9 mouse cellular contexts compared by ENCODE assay signal in the genomic region with DNA sequence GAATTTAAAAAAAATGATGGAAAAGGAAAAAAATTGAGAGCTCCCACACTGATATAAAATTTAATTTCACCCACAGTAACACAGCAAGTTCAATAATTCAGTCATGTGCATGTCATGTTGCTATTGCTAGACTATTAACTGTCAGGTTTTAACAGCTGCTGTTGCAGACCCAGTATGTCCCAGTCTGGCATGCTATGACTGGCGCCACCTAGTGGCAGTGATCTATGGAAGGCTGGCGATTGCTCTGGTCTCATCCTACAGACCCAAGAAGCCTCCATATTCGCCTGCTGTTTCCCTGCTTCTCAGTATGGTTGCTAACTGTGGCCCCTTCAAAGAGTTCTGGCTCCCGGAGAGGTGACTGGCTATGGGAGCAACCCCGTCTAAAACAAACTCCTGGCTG. TPM values are rescaled to one million over a fixed set of nuclear protein-coding genes. Genes with fewer than 3 reads are reported as not detected.
A peak's percentile ranks its signal among the peaks of the same experiment; 100 is the strongest.
DNase-seq lines count a peak whose midpoint lies in the region; ATAC-seq and TF ChIP-seq lines count a peak whose summit lies in the region.
"Had no signal": no experiment of that assay in that cellular context is flagged by ENCODE, and none has a peak within 500 bp of the region (broad histone marks: within the 10 kb centered on the region; RNA-seq: fewer than 3 reads in every experiment).

No protein-coding gene starts in this region.

- no peaks in the 10 kb centered on the region for H3K9me3 ChIP-seq in CH12.LX (replicated peaks; ENCODE audit: low read length)
- H3K9me3 ChIP-seq in forebrain, embryonic 12.5 days, result no peaks in the 10 kb centered on the region
- H3K9me3 ChIP-seq: heart, embryonic 13.5 days had no signal

- no peak overlapping the region for H3K27ac ChIP-seq in CH12.LX (ENCODE audit: insufficient read depth, low read depth)
- H3K27ac ChIP-seq in forebrain, embryonic 12.5 days, result no peak overlapping the region
- H3K27ac ChIP-seq: heart, embryonic 13.5 days had no signal

- no peak overlapping the region for H3K9ac ChIP-seq in CH12.LX (ENCODE audit: insufficient read depth, low read depth)
- H3K9ac ChIP-seq in forebrain, embryonic 12.5 days, result no peak overlapping the region
- H3K9ac ChIP-seq: heart, embryonic 13.5 days had no signal

- no peaks in the 10 kb centered on the region for H3K36me3 ChIP-seq in CH12.LX (replicated peaks in 1 of 2; ENCODE audit: control insufficient read depth in 1 of 2, insufficient read depth in 1 of 2, low read length in 1 of 2)
- no peaks in the 10 kb centered on the region for H3K36me3 ChIP-seq in forebrain, embryonic 12.5 days (replicated peaks)
- H3K36me3 ChIP-seq: heart, embryonic 13.5 days had no signal

- no peak overlapping the region for H3K4me2 ChIP-seq in CH12.LX (ENCODE audit: insufficient read depth, low read depth, poor library complexity, severe bottlenecking)
- H3K4me2 ChIP-seq in forebrain, embryonic 12.5 days, result no peak overlapping the region
- H3K4me2 ChIP-seq: heart, embryonic 13.5 days had no signal

- WGBS in forebrain, embryonic 12.5 days, result 4% methylated on average over 5 of the region's 5 CpGs

- no peaks in the 10 kb centered on the region for H3K79me2 ChIP-seq in CH12.LX (replicated peaks; ENCODE audit: control insufficient read depth, extremely low read depth, insufficient read depth, poor library complexity, severe bottlenecking)

- peaks cover 5 to 31% of the 10 kb centered on the region in 2 experiments for H3K4me1 ChIP-seq in CH12.LX (ENCODE audit: control insufficient read depth in 1 of 2, insufficient read depth in 2 of 2)
- H3K4me1 ChIP-seq in forebrain, embryonic 12.5 days, result no peaks in the 10 kb centered on the region
- H3K4me1 ChIP-seq: heart, embryonic 13.5 days had no signal

- TF ChIP-seq EP300 in CH12.LX (IDR thresholded peaks at IDR 0.05; ENCODE audit: low read length), result no peak

- no peaks in the 10 kb centered on the region for H3K27me3 ChIP-seq in CH12.LX (replicated peaks)
- H3K27me3 ChIP-seq in forebrain, embryonic 12.5 days, result no peaks in the 10 kb centered on the region; the same call in 1 of the 2 replicates
- H3K27me3 ChIP-seq: heart, embryonic 13.5 days had no signal

- no peak for TF ChIP-seq POLR2A in CH12.LX (IDR thresholded peaks at IDR 0.05; ENCODE audit: low read depth, low read length)

- TF ChIP-seq RAD21 in CH12.LX (IDR thresholded peaks at IDR 0.05; ENCODE audit: low read depth, low read length), result peak; percentile 57

- DNase-seq in CH12.LX (ENCODE audit: extremely low read depth), result peak; percentile 86
- DNase-seq in brain, adult 2 months (ENCODE audit: low read depth, low spot score), result peak; percentile 82
- peak; percentile 84 to 88 for DNase-seq in heart, postnatal 14 days
- peak; percentile 72 to 92 for DNase-seq in kidney, postnatal 36 days
- DNase-seq in lung, adult 18-20 months, result peak; percentile 34 to 36
- peak; percentile 63 for DNase-seq in ovary, adult 18-20 months (ENCODE audit: low spot score)
- peak; percentile 53 to 82 for DNase-seq in thymus, postnatal 10 days (ENCODE audit: low spot score in 2 of 2)

- ATAC-seq in forebrain, embryonic 12.5 days (ENCODE audit: low FRiP score), result peak; percentile 86

- intact Hi-C loops in heart, postnatal 14 days (cut with DNase I), result loop anchor here (1.0 kb wide), 1 partner anchor 56 kb away; no protein-coding TSS in a partner anchor

- peak; percentile 87 to 89 for TF ChIP-seq CTCF in CH12.LX (conservative IDR thresholded peaks at IDR 0.05 in 1 of 2, IDR thresholded peaks at IDR 0.05 in 1 of 2; ENCODE audit: low read depth in 2 of 2, low read length in 2 of 2)

- dilution Hi-C loops in CH12.LX (cut with MboI; ENCODE audit: extremely low pct_ligation_motif_present, extremely low pct_unique_long_range_greater_than_20kb, low sequenced_read_pairs), result no loop called here

- in situ Hi-C loops in CH12.LX (cut with MboI; ENCODE audit: low pct_ligation_motif_present, low pct_unique_long_range_greater_than_20kb, low sequenced_read_pairs), result no loop called here

- H3K4me3 ChIP-seq in CH12.LX (replicated peaks in 1 of 3; ENCODE audit: low read depth in 2 of 3, low read length in 2 of 3, poor library complexity in 1 of 3), result no peak overlapping the region
- H3K4me3 ChIP-seq in forebrain, embryonic 12.5 days (replicated peaks), result no peak overlapping the region
- H3K4me3 ChIP-seq: heart, embryonic 13.5 days had no signal

TF ChIP-seq in CH12.LX, 34 proteins besides CTCF, POLR2A, EP300 and RAD21:
- TF ChIP-seq BHLHE40 (IDR thresholded peaks at IDR 0.05; ENCODE audit: low read depth, low read length), result no peak; the same call in 1 of the 2 replicates
- no peak; the same call in 1 of the 2 replicates for TF ChIP-seq ZC3H11A (IDR thresholded peaks at IDR 0.05; ENCODE audit: low read depth, low read length)
- TF ChIP-seq MAX (IDR thresholded peaks at IDR 0.05; ENCODE audit: low read length), result no peak
- no peak for TF ChIP-seq ELF1 (IDR thresholded peaks at IDR 0.05; ENCODE audit: low read depth, low read length)
- TF ChIP-seq E2F4 (IDR thresholded peaks at IDR 0.05; ENCODE audit: insufficient replicate concordance, low read depth, low read length), result no peak
- TF ChIP-seq SMC3 (IDR thresholded peaks at IDR 0.05; ENCODE audit: low read depth, low read length), result peak; percentile 87
- 0 out of 2 replicates have a peak, but pooled peaks have one; percentile 13 for TF ChIP-seq MYC (IDR thresholded peaks at IDR 0.05; ENCODE audit: low read depth, low read length)
- TF ChIP-seq KAT2A (IDR thresholded peaks at IDR 0.05; ENCODE audit: insufficient replicate concordance, low read length), result no peak
- no peak for TF ChIP-seq MAZ (IDR thresholded peaks at IDR 0.05; ENCODE audit: low read depth, low read length)
- no peak for TF ChIP-seq RCOR1 (conservative IDR thresholded peaks at IDR 0.05; ENCODE audit: low read depth, low read length)

RNA-seq across cellular contexts. Expression of a gene that starts 38.9 kb away (rescaled TPM):
- total RNA-seq in CH12.LX (2012; rRNA removed), result not detected in 2 replicates
- total RNA-seq in CH12.LX (2014; rRNA removed), result not detected in 2 replicates
- polyA plus RNA-seq in CH12.LX (2012; ENCODE audit: insufficient read length, low read depth), result not detected in 2 replicates
- 1.6 and 1.9 TPM in 2 replicates for polyA plus RNA-seq in forebrain, embryonic 12.5 days (2016; fragmentation: Nextera tagmentation; extraction: Ambion mirVana)
- 1 to 10 TPM; 3.3 to 4.9 TPM for total RNA-seq in heart, postnatal 14 days (2021)

Comparison
In these comparisons a context has a peak if more than half of its experiments do, and no peak if none do; other contexts are left out.
1. DNase-seq: peak in every context shown above with its lines; median percentile 86 in CH12.LX; 86 in heart, postnatal 14 days; 82 in brain, adult 2 months; 82 in kidney, postnatal 36 days; 68 in thymus, postnatal 10 days; 63 in ovary, adult 18-20 months; 35 in lung, adult 18-20 months.
2. RNA of a gene that starts 38.9 kb away (total RNA-seq): 3.3 to 4.9 TPM in heart, postnatal 14 days; not detected in CH12.LX; every median in the first group is over 4 times any median in the second.